Mouse (Mus musculus) megakaryocyte, adult 5-6 weeks (primary cell): Measurements from ENCODE around the gene Neurod4. TPM values are rescaled to one million over a fixed set of nuclear protein-coding genes. Genes with fewer than 3 reads are reported as not detected.

ENCODE experiments used
- ATAC-seq: 2 replicates; pipeline ENCODE4 v1.8.0; 2016; ENCODE audit warnings: mild to moderate bottlenecking, inconsistent platforms; ENCODE audit not compliant: poor library complexity, severe bottlenecking
- total RNA-seq, 2 experiments: library from RNA; stranded (forward) in 1 of 2; stranded (reverse) in 1 of 2; fragments of 153-499, 151-499 nt in 1 of 2; fragments of 221-1000, 200-1000 nt in 1 of 2; gene quantifications; 2 replicates each; pipeline versions ENCODE4 v1.2.3 to v1.2.4; 2015 to 2017

Gene Neurod4
- total RNA-seq, 2 experiments from 2014 or later: not detected

DNA sequence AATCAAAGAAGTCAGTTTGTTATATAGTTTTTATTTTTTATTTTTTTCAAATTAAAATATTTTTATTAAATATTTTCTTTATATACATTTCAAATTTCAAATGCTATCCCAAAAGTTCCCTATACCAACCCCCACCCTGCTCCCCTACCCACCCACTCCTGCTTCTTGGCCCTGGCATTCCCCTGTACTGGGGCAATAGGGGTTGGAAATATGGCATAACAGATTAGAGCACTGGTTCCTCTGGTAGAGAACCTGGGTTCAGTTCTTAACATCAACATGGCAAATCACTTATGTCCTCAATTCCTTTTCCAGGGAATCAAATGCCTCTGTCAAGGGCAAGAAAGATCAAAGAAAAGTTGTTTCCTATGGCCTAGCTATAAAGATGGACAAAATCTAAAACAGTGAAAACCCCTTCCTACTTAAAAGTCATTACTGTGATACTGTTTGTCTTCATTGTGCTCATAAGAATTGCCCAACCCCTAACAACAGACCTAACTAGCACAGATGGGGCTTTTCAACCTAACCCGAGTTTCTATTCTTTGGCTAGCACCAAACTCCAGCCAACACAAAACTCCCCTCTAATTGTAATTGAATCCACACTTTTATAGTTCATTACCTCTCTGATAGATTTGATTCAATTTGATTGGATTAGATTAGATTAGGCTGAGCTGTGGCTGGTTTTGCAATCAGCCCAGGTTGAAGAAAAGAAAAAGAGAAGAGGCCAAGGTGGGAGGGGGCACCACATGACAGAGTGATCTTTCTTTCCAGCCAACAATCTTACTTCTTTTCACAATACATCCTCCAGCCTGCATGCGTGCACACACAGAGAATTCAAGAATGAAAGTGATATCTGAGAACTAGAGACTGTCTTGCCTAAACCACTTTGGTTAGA is 41.5 kb downstream of the Neurod4 start:
- ATAC-seq: no peak

DNA sequence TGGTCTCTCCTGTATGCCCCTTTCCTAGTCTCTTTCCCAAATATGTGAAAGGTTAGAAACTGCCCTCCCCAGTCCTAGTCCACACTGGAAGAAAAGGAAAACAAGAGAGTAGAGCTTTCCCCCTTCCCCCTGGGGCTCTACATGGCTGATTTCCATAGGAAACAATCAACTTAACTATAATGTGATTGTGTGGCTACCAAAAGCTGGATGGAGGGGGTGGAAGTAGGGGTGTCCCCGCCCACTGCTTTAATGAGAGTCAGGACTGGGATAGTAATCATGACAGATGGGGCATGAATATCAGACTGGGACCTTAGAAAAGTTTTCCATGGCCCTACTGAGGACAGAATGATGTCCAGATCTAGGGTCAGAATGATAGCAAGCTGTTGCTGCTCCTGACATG is 45.5 kb downstream of the Neurod4 start:
- no peak for ATAC-seq

DNA sequence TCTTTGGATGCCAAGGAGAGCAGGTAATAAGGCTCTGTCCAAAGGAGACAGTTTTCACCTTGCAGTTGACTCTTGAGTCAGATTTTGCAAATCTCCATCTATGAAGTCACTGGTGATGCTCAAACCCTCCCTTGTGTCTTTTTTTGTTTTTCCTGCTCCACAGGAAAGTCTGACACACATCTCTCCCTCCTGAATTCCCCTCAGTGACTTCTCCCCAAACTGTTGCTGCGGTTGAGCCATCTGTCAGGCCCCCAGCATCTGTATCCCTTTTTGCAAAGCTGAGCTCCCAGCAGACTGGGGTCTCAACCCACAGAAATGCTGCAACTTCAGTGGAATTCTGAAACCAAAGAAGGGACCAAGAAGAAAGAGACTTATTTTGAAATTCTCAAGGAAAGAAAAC is 47.9 kb downstream of the Neurod4 start:
- no peak for ATAC-seq

DNA sequence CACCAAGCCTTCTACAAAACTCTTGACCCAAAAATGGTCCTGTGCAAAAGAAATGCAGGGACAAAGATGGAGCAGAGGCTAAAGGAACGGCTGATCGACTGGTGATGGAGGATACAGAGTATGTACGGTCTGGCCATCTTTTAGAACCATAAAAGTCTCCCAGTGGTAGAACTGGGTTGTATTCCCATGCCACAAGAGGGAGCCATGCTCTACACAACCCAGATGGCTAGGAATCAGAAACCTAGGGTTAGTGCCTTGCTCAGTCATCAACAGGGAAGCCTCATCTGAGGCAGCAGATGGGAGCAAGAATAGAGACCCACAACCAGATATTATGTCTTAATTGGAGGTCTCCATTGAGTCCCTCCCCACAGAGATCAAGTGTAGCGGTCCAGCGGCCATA is 50.5 kb downstream of the Neurod4 start:
- 0 out of 2 replicates have a peak, but pooled peaks have one; percentile 23 for ATAC-seq

DNA sequence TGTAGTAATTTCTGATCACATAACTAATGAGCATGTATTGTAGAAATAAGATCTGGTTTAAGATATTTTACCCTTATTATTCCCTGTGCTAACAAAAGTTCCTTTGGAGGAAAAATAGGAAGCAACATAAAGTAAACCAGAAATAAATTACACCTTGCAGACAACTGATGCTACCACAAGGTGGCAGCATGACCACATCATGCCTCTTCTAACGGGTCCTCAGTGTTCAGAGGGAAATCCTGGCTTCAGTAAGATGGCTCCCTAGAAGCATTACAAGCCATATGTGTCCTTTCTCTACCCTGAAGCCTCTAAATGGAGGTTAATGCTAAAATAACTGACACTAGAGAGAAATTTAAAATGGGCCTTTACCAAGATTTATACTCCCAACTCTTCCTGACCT is 51.8 kb downstream of the Neurod4 start:
- peak; percentile 93 for ATAC-seq

DNA sequence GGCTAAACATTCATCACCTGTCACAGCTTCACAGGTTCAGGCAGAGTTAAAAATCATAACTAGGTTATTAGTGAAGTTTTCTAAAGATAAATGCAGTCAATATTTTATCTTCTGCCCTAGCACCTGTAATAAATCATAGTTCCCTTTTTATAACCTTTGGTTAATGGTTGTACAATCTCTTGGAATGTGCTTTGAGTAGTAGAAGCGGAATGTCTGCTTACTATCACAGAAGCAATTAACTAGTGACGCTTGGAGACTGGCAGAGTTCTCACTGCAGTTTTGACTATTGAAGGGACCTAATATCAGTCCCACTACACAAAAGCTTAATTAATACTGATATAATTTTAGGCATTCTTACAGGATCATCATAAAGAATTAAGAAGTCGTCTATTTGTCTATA is 55.0 kb downstream of the Neurod4 start:
- no peak for ATAC-seq

Other genes starting within 250 kb of the Neurod4 start
- gene Olfr821, start 249.9 kb downstream of the Neurod4 start, total RNA-seq (2015): not detected in 2 replicates
- gene Olfr821, start 249.9 kb downstream of the Neurod4 start, total RNA-seq (2017): not detected in 2 replicates
- not detected in 2 replicates for gene Olfr822, start 209.0 kb downstream of the Neurod4 start, total RNA-seq (2015)
- gene Olfr822, start 209.0 kb downstream of the Neurod4 start, total RNA-seq (2017): not detected in 2 replicates
- gene Olfr823, start 164.9 kb downstream of the Neurod4 start, total RNA-seq (2015): not detected in 2 replicates
- gene Olfr823, start 164.9 kb downstream of the Neurod4 start, total RNA-seq (2017): not detected in 2 replicates
- gene Olfr824, start 150.2 kb downstream of the Neurod4 start, total RNA-seq (2015): not detected in 2 replicates
- not detected in 2 replicates for gene Olfr824, start 150.2 kb downstream of the Neurod4 start, total RNA-seq (2017)
- gene Olfr825, start 113.5 kb downstream of the Neurod4 start, total RNA-seq (2015): not detected in 2 replicates
- gene Olfr825, start 113.5 kb downstream of the Neurod4 start, total RNA-seq (2017): not detected in 2 replicates
- not detected in 2 replicates for gene Olfr826, start 96.1 kb downstream of the Neurod4 start, total RNA-seq (2015)
- not detected in 2 replicates for gene Olfr826, start 96.1 kb downstream of the Neurod4 start, total RNA-seq (2017)
- gene Olfr827, start 65.8 kb downstream of the Neurod4 start, total RNA-seq (2015): not detected in 2 replicates
- not detected in 2 replicates for gene Olfr827, start 65.8 kb downstream of the Neurod4 start, total RNA-seq (2017)
- 8.2 and 18.6 TPM in 2 replicates for gene Tespa1, start 42.6 kb upstream of the Neurod4 start, total RNA-seq (2015)
- 15.5 and 32.0 TPM in 2 replicates for gene Tespa1, start 42.6 kb upstream of the Neurod4 start, total RNA-seq (2017)
- gene Vmn2r84, start 114.1 kb upstream of the Neurod4 start, total RNA-seq (2015): not detected in 2 replicates
- not detected in 2 replicates for gene Vmn2r84, start 114.1 kb upstream of the Neurod4 start, total RNA-seq (2017)
- gene Vmn2r85, start 149.5 kb upstream of the Neurod4 start, total RNA-seq (2015): not detected in 2 replicates
- not detected in 2 replicates for gene Vmn2r85, start 149.5 kb upstream of the Neurod4 start, total RNA-seq (2017)
- not detected in 2 replicates for gene Vmn2r86, start 175.8 kb upstream of the Neurod4 start, total RNA-seq (2015)
- not detected in 2 replicates for gene Vmn2r86, start 175.8 kb upstream of the Neurod4 start, total RNA-seq (2017)
- gene Vmn2r87, start 217.2 kb upstream of the Neurod4 start, total RNA-seq (2015): not detected in 2 replicates
- not detected in 2 replicates for gene Vmn2r87, start 217.2 kb upstream of the Neurod4 start, total RNA-seq (2017)